Mouse (Mus musculus) hindbrain, embryonic 10.5 days (tissue): Measurements from ENCODE around the gene Asz1. TPM values are rescaled to one million over a fixed set of nuclear protein-coding genes. Genes with fewer than 3 reads are reported as not detected.

ENCODE experiments used
- DNase-seq: peaks from one replicate; pipeline ENCODE4 v3.0.0-alpha.2; 2017; ENCODE audit warnings: low spot score
- H3K27ac ChIP-seq: fragments of 300-500 bp; sonication (generic); 2 replicates; pipeline ENCODE4 v1.5.1; 2016; ENCODE audit warnings: mild to moderate bottlenecking, moderate library complexity
- H3K27me3 ChIP-seq: fragments of 300-500 bp; sonication (generic); 2 replicates; pipeline ENCODE4 v1.6.1; 2016; ENCODE audit warnings: mild to moderate bottlenecking; ENCODE audit not compliant: poor library complexity, insufficient read depth, severe bottlenecking
- H3K36me3 ChIP-seq: fragments of 300-500 bp; sonication (generic); 2 replicates; pipeline ENCODE4 v1.6.1; 2016; ENCODE audit warnings: mild to moderate bottlenecking, moderate library complexity
- H3K4me1 ChIP-seq: fragments of 300-500 bp; sonication (generic); replicated peaks from 2 replicates; pipeline ENCODE4 v1.6.1; 2016; ENCODE audit warnings: mild to moderate bottlenecking
- H3K4me3 ChIP-seq: fragments of 300-500 bp; sonication (generic); 2 replicates; pipeline ENCODE4 v1.5.1; 2016; ENCODE audit warnings: mild to moderate bottlenecking, moderate library complexity
- H3K9me3 ChIP-seq: fragments of 300-500 bp; sonication (generic); 2 replicates; pipeline ENCODE4 v1.6.1; 2016; ENCODE audit warnings: mild to moderate bottlenecking, moderate library complexity
- WGBS: fragments of 180-500 bp; shearing (Covaris S2); methylation state at CpG from one replicate; pipeline ENCODE4 v1.1.7; 2016; 5-methylcytosine and 5-hydroxymethylcytosine counted together
- polyA plus RNA-seq: library from polyadenylated mRNA; unstranded; fragments of >200 nt; fragmentation: Nextera tagmentation; extraction: Ambion mirVana; gene quantifications from 2 replicates; pipeline ENCODE4 v1.2.1, GENCODE M21; 2016

Asz1 gene
- not detected in 2 replicates for polyA plus RNA-seq

GRCm38 (mm10) chr6:18108934-18109333 lies at the start of gene Asz1:
Gene Asz1, minus strand, starts transcription at chr6:18109061.
- WGBS: 93% methylated on average over 22 of the region's 22 CpGs
- no peak for DNase-seq
- Histone ChIP-seq H3K9me3 (no peaks in the 10 kb centered on the region), H3K27me3 (no peaks in the 10 kb centered on the region), H3K4me1 (no peaks in the 10 kb centered on the region), H3K27ac (no peak within 1 kb of the TSS), H3K36me3 (no peaks in the 10 kb centered on the region), H3K4me3 (no peak within 1 kb of the TSS)

GRCm38 (mm10) chr6:18153031-18153430 lies 44.2 kb upstream of the Asz1 start:
- 81% methylated on average over 4 of the region's 4 CpGs for WGBS

GRCm38 (mm10) chr6:18135246-18135645 lies 26.4 kb upstream of the Asz1 start:
- H3K36me3 ChIP-seq: no peaks in the 10 kb centered on the region
- no peak overlapping the region for H3K4me3 ChIP-seq
- no peaks in the 10 kb centered on the region for H3K9me3 ChIP-seq
- no peaks in the 10 kb centered on the region for H3K27me3 ChIP-seq
- H3K4me1 ChIP-seq: no peaks in the 10 kb centered on the region
- no peak overlapping the region for H3K27ac ChIP-seq
- WGBS: 70% methylated on average over 1 of the region's 1 CpGs
- no peak for DNase-seq

More at GRCm38 (mm10) chr6:18153031-18153430, 44.2 kb upstream of the Asz1 start:
- no peak for DNase-seq
- Histone ChIP-seq H3K4me1 (no peaks in the 10 kb centered on the region), H3K4me3 (no peak overlapping the region), H3K27me3 (no peaks in the 10 kb centered on the region), H3K36me3 (no peaks in the 10 kb centered on the region), H3K9me3 (no peaks in the 10 kb centered on the region), H3K27ac (no peak overlapping the region)

- no peaks in the 10 kb centered on the region for H3K4me1 ChIP-seq
- WGBS: 86% methylated on average over 4 of the region's 4 CpGs
- no peaks in the 10 kb centered on the region for H3K36me3 ChIP-seq
- H3K27ac ChIP-seq: no peak overlapping the region
- H3K4me3 ChIP-seq: no peak overlapping the region
- H3K9me3 ChIP-seq: no peaks in the 10 kb centered on the region
- H3K27me3 ChIP-seq: no peaks in the 10 kb centered on the region
- no peak for DNase-seq
Measured at GRCm38 (mm10) chr6:18128059-18128458, 19.2 kb upstream of the Asz1 start.

GRCm38 (mm10) chr6:18127206-18127983 lies 18.5 kb upstream of the Asz1 start:
- Histone ChIP-seq H3K9me3 (no peaks in the 10 kb centered on the region), H3K36me3 (no peaks in the 10 kb centered on the region), H3K4me1 (no peaks in the 10 kb centered on the region), H3K27me3 (no peaks in the 10 kb centered on the region), H3K4me3 (no peak overlapping the region), H3K27ac (no peak overlapping the region)
- no peak for DNase-seq
- 72% methylated on average over 2 of the region's 2 CpGs for WGBS

GRCm38 (mm10) chr6:18096861-18097260 lies 12.0 kb downstream of the Asz1 start:
- Histone ChIP-seq H3K4me1 (no peaks in the 10 kb centered on the region), H3K36me3 (no peaks in the 10 kb centered on the region), H3K27ac (no peak overlapping the region), H3K4me3 (no peak overlapping the region), H3K9me3 (no peaks in the 10 kb centered on the region), H3K27me3 (no peaks in the 10 kb centered on the region)
- WGBS: 88% methylated on average over 1 of the region's 1 CpGs
- no peak for DNase-seq

GRCm38 (mm10) chr6:18089098-18089497 lies 19.8 kb downstream of the Asz1 start:
- H3K27me3 ChIP-seq: no peaks in the 10 kb centered on the region
- WGBS: 84% methylated on average over 5 of the region's 5 CpGs
- no peaks in the 10 kb centered on the region for H3K9me3 ChIP-seq
- H3K4me1 ChIP-seq: no peaks in the 10 kb centered on the region
- no peak overlapping the region for H3K4me3 ChIP-seq
- H3K27ac ChIP-seq: no peak overlapping the region
- no peaks in the 10 kb centered on the region for H3K36me3 ChIP-seq
- no peak for DNase-seq

GRCm38 (mm10) chr6:18087160-18087804 lies 21.6 kb downstream of the Asz1 start:
- Histone ChIP-seq H3K9me3 (no peaks in the 10 kb centered on the region), H3K27me3 (no peaks in the 10 kb centered on the region), H3K27ac (no peak overlapping the region), H3K4me3 (no peak overlapping the region), H3K36me3 (no peaks in the 10 kb centered on the region), H3K4me1 (no peaks in the 10 kb centered on the region)
- no peak for DNase-seq
- WGBS: 65% methylated on average over 5 of the region's 5 CpGs

- H3K4me3 ChIP-seq: no peak overlapping the region
- WGBS: 43% methylated on average over 1 of the region's 1 CpGs
- no peaks in the 10 kb centered on the region for H3K27me3 ChIP-seq
- no peak overlapping the region for H3K27ac ChIP-seq
- DNase-seq: no peak
- H3K36me3 ChIP-seq: no peaks in the 10 kb centered on the region
- H3K4me1 ChIP-seq: no peaks in the 10 kb centered on the region
- no peaks in the 10 kb centered on the region for H3K9me3 ChIP-seq
Measured at GRCm38 (mm10) chr6:18078615-18079014, 30.2 kb downstream of the Asz1 start.

- Histone ChIP-seq H3K36me3 (no peaks in the 10 kb centered on the region), H3K4me1 (no peaks in the 10 kb centered on the region), H3K27me3 (no peaks in the 10 kb centered on the region), H3K4me3 (no peak overlapping the region), H3K9me3 (no peaks in the 10 kb centered on the region), H3K27ac (no peak overlapping the region)
- no peak for DNase-seq
- 84% methylated on average over 7 of the region's 7 CpGs for WGBS
Measured at GRCm38 (mm10) chr6:18076986-18077385, 31.9 kb downstream of the Asz1 start.

GRCm38 (mm10) chr6:18076577-18076976 lies 32.3 kb downstream of the Asz1 start:
- no peaks in the 10 kb centered on the region for H3K4me1 ChIP-seq
- no peak overlapping the region for H3K4me3 ChIP-seq
- H3K36me3 ChIP-seq: no peaks in the 10 kb centered on the region
- no peak overlapping the region for H3K27ac ChIP-seq
- no peaks in the 10 kb centered on the region for H3K27me3 ChIP-seq
- 80% methylated on average over 5 of the region's 5 CpGs for WGBS
- no peaks in the 10 kb centered on the region for H3K9me3 ChIP-seq
- DNase-seq: no peak

- Histone ChIP-seq H3K4me1 (peaks cover 3% of the 10 kb centered on the region; the same call in 1 of the 2 replicates), H3K36me3 (no peaks in the 10 kb centered on the region), H3K4me3 (no peak overlapping the region), H3K9me3 (no peaks in the 10 kb centered on the region), H3K27ac (no peak overlapping the region), H3K27me3 (no peaks in the 10 kb centered on the region)
- DNase-seq: no peak
- 84% methylated on average over 4 of the region's 4 CpGs for WGBS
Measured at GRCm38 (mm10) chr6:18057899-18058298, 51.0 kb downstream of the Asz1 start.

GRCm38 (mm10) chr6:18051702-18052101 lies 57.2 kb downstream of the Asz1 start:
- H3K36me3 ChIP-seq: no peaks in the 10 kb centered on the region
- H3K27me3 ChIP-seq: no peaks in the 10 kb centered on the region
- DNase-seq: no peak
- no peak overlapping the region for H3K27ac ChIP-seq
- H3K9me3 ChIP-seq: no peaks in the 10 kb centered on the region
- WGBS: 52% methylated on average over 5 of the region's 5 CpGs
- H3K4me1 ChIP-seq: peaks cover 13% of the 10 kb centered on the region; the same call in 1 of the 2 replicates
- no peak overlapping the region for H3K4me3 ChIP-seq
